Comparison of ENCODE assay signal across 27 mouse cellular contexts in the genomic region with DNA sequence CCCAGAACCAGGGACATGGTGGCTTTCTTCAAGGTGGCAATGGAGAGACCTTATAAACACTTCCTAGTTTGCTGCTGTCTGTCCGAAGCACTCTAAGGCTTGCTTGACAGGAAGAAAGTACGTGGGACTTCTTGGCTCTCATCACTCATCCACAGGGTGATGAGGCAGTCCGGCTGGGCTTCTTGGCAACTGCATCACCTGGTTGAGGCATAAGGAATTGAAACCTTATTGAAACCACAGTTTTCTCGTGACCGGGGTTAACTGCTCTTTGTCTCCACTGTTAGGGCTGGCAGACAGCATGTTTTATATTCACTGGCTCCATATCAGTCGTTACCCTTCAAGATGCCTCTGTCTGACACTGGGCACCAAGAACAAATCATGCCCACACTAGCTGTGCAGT. TPM values are rescaled to one million over a fixed set of nuclear protein-coding genes. Genes with fewer than 3 reads are reported as not detected.
DNase-seq lines count a peak whose midpoint lies in the region; ATAC-seq lines count a peak whose summit lies in the region.
"Had no signal": no experiment of that assay in that cellular context is flagged by ENCODE, and none has a peak within 500 bp of the region (broad histone marks: within the 10 kb centered on the region; RNA-seq: fewer than 3 reads in every experiment).

No protein-coding gene starts in this region.

- DNase-seq in heart, adult 11 months: peak; percentile 90
- DNase-seq in heart, postnatal 10 days: no peak
- no peak for DNase-seq in heart, embryonic 10.5 days (ENCODE audit: low spot score)
- peak; percentile 67 for DNase-seq in A20 (ENCODE audit: low read depth, low spot score)
- DNase-seq in splenic B cell, adult 2 months (ENCODE audit: low read depth, low spot score): peak; percentile 7
- DNase-seq in layer of hippocampus, postnatal 14 days (ENCODE audit: low spot score in 2 of 2): no peak
- DNase-seq: adrenal gland, adult 2 months; adrenal gland, postnatal 14 days; B cell, adult 2 months; cerebellum, adult 11 months; cerebellum, adult 2 months; cerebellum, adult 9-11 months; cerebellum, postnatal 25 days; forebrain, postnatal 0 days; gastrocnemius, adult 2 months; gastrocnemius, postnatal 14 days; heart, postnatal 36 days; kidney, adult 18-20 months had no signal

- H3K9ac ChIP-seq in heart, embryonic 15.5 days: no peak overlapping the region
- H3K9ac ChIP-seq: embryonic facial prominence, embryonic 12.5 days; embryonic facial prominence, embryonic 15.5 days; forebrain, postnatal 0 days; hindbrain, embryonic 13.5 days; intestine, embryonic 15.5 days had no signal

- no peaks in the 10 kb centered on the region for H3K9me3 ChIP-seq in heart, embryonic 15.5 days (replicated peaks)
- no peaks in the 10 kb centered on the region for H3K9me3 ChIP-seq in heart, embryonic 10.5 days
- H3K9me3 ChIP-seq: embryonic facial prominence, embryonic 12.5 days; embryonic facial prominence, embryonic 15.5 days; hindbrain, embryonic 10.5 days; hindbrain, embryonic 13.5 days; intestine, embryonic 15.5 days had no signal

- H3K4me2 ChIP-seq in heart, embryonic 15.5 days: no peak overlapping the region
- H3K4me2 ChIP-seq: embryonic facial prominence, embryonic 12.5 days; embryonic facial prominence, embryonic 15.5 days; heart, embryonic 11.5 days; hindbrain, embryonic 13.5 days; intestine, embryonic 15.5 days had no signal

- ATAC-seq in heart, embryonic 15.5 days (replicated peaks; ENCODE audit: insufficient number of reproducible peaks, insufficient read depth, low FRiP score, low read depth): no peak
- ATAC-seq: forebrain, embryonic 14.5 days; forebrain, postnatal 0 days; hindbrain, embryonic 16.5 days; intestine, embryonic 15.5 days had no signal

- intact Hi-C loops in heart, postnatal 10 days (cut with DNase I): loop anchor here (5.0 kb wide), 1 partner anchor 37 kb away; no protein-coding TSS in a partner anchor

- H3K4me1 ChIP-seq in heart, embryonic 15.5 days (replicated peaks): peaks cover 74% of the 10 kb centered on the region
- H3K4me1 ChIP-seq in heart, embryonic 10.5 days: peaks cover 55% of the 10 kb centered on the region

- WGBS in heart, embryonic 15.5 days: 69% methylated on average over 6 of the region's 6 CpGs
- 90% methylated on average over 6 of the region's 6 CpGs for WGBS in heart, embryonic 10.5 days

- H3K36me3 ChIP-seq in heart, embryonic 15.5 days: no peaks in the 10 kb centered on the region
- H3K36me3 ChIP-seq in heart, embryonic 10.5 days: peaks cover 8% of the 10 kb centered on the region; the same call in 1 of the 2 replicates
- no peaks in the 10 kb centered on the region for H3K36me3 ChIP-seq in splenic B cell, adult 2 months (ENCODE audit: control insufficient read depth, insufficient read depth, low read length, poor library complexity, severe bottlenecking)
- H3K36me3 ChIP-seq: embryonic facial prominence, embryonic 12.5 days; embryonic facial prominence, embryonic 15.5 days; hindbrain, embryonic 10.5 days; hindbrain, embryonic 13.5 days; intestine, embryonic 15.5 days had no signal

- no peak overlapping the region for H3K4me3 ChIP-seq in heart, embryonic 15.5 days
- no peak overlapping the region for H3K4me3 ChIP-seq in heart, embryonic 10.5 days
- H3K4me3 ChIP-seq: embryonic facial prominence, embryonic 12.5 days; embryonic facial prominence, embryonic 15.5 days; gastrocnemius, adult 2 months; hindbrain, embryonic 10.5 days; hindbrain, embryonic 13.5 days; intestine, embryonic 15.5 days had no signal

- H3K27me3 ChIP-seq in heart, embryonic 15.5 days: no peaks in the 10 kb centered on the region
- no peaks in the 10 kb centered on the region for H3K27me3 ChIP-seq in heart, embryonic 10.5 days (ENCODE audit: insufficient read depth, poor library complexity, severe bottlenecking)
- H3K27me3 ChIP-seq in splenic B cell, adult 2 months (ENCODE audit: control insufficient read depth, insufficient read depth, low read length, poor library complexity, severe bottlenecking): no peaks in the 10 kb centered on the region
- H3K27me3 ChIP-seq: embryonic facial prominence, embryonic 12.5 days; embryonic facial prominence, embryonic 15.5 days; hindbrain, embryonic 13.5 days; intestine, embryonic 15.5 days had no signal

- H3K27ac ChIP-seq in heart, embryonic 15.5 days: peak overlapping the region; percentile 13; the same call in 1 of the 2 replicates
- H3K27ac ChIP-seq in heart, embryonic 10.5 days: no peak overlapping the region
- H3K27ac ChIP-seq: embryonic facial prominence, embryonic 12.5 days; embryonic facial prominence, embryonic 15.5 days; hindbrain, embryonic 10.5 days; hindbrain, embryonic 13.5 days; intestine, embryonic 15.5 days had no signal

RNA-seq across cellular contexts. Expression of a gene that starts 40.2 kb away (rescaled TPM):
- total RNA-seq in heart, postnatal 10 days (2021): 10 to 100 TPM; 41.2 to 51.1 TPM
- polyA plus RNA-seq in heart, embryonic 15.5 days (2015; fragmentation: Nextera tagmentation; extraction: Ambion mirVana): 28.4 and 30.6 TPM in 2 replicates
- 24.8 and 37.6 TPM in 2 replicates for polyA plus RNA-seq in heart, embryonic 10.5 days (2016; fragmentation: Nextera tagmentation; extraction: Ambion mirVana)
- total RNA-seq in layer of hippocampus, postnatal 14 days (2021): 10 to 100 TPM; 19.2 to 21.1 TPM

Comparison
In these comparisons a context has a peak if more than half of its experiments do, and no peak if none do; other contexts are left out.
1. DNase-seq: peak in heart, adult 11 months (single experiment), A20 (single experiment) and splenic B cell, adult 2 months (single experiment); none in heart, postnatal 10 days (0 of 2), heart, embryonic 10.5 days (single experiment) and layer of hippocampus, postnatal 14 days (0 of 2).